Mouse (Mus musculus): ENCODE results near the gene Elmod2. TPM values are rescaled to one million over a fixed set of nuclear protein-coding genes. Genes with fewer than 3 reads are reported as not detected.

The Elmod2 gene
- total and polyA plus RNA-seq, 3 experiments = 4.8 to 138 (median 4.8) TPM

DNA sequence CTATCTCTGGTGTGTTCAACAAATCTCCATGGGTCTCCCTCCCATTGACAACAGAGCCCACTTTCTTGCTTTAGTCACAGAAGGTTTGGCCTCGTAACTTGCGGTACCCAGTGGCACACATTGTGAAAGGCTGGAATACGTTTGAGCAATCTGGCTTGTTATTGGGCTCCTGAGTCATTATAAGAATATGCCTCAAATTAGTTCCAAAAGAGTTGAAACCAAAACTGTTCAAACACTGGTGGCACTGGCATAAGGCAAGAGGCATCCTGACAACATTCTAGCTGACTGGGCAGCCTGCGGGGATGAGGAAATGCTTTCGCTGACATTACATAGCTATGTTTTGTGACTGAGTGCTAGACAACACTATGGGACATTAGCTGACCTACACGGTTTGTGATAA is 22.4 kb downstream of the Elmod2 start:
- H3K4me3 ChIP-seq (ENCODE audit: control insufficient read depth in 1 of 2, insufficient read depth in 1 of 2, low read depth in 2 of 2, low read length in 2 of 2) = no peak overlapping the region
- H3K79me2 ChIP-seq (ENCODE audit: control insufficient read depth, insufficient read depth, low read length, poor library complexity) = no peaks in the 10 kb centered on the region
- no peak for DNase-seq (ENCODE audit: low read depth, low spot score)
- H3K27me3 ChIP-seq (ENCODE audit: control insufficient read depth in 1 of 2, insufficient read depth in 2 of 2, low read length in 2 of 2) = no peaks in the 10 kb centered on the region
- no peak for TF ChIP-seq ETS1 (IDR thresholded peaks at IDR 0.05; ENCODE audit: low read depth, low read length)
- no peak for TF ChIP-seq POLR2A (IDR thresholded peaks at IDR 0.05; ENCODE audit: control insufficient read depth in 1 of 2, insufficient read depth in 1 of 2, low read depth in 1 of 2, low read length in 2 of 2, poor library complexity in 1 of 2)
- TF ChIP-seq SMC3 (IDR thresholded peaks at IDR 0.05; ENCODE audit: low read depth, low read length) = no peak
- no peak for TF ChIP-seq GABPA (IDR thresholded peaks at IDR 0.05; ENCODE audit: low read depth, low read length)
- no peak for TF ChIP-seq USF1 (IDR thresholded peaks at IDR 0.05; ENCODE audit: low read depth, low read length)
- no peak for TF ChIP-seq TAL1 (IDR thresholded peaks at IDR 0.05; ENCODE audit: low read length)
- no peak for TF ChIP-seq NELFE (IDR thresholded peaks at IDR 0.05; ENCODE audit: low read depth, low read length)
- no peak for TF ChIP-seq MAX (IDR thresholded peaks at IDR 0.05; ENCODE audit: low read length)
- no peak for TF ChIP-seq MEF2A (IDR thresholded peaks at IDR 0.05; ENCODE audit: extremely low read depth, insufficient replicate concordance, low read depth, low read length, poor library complexity, severe bottlenecking)
- no peak for TF ChIP-seq ZMIZ1 (IDR thresholded peaks at IDR 0.05; ENCODE audit: low read depth, low read length)
- no peaks in the 10 kb centered on the region for H3K4me1 ChIP-seq (ENCODE audit: control insufficient read depth in 1 of 2, insufficient read depth in 2 of 2, low read length in 2 of 2)
- H3K27ac ChIP-seq (ENCODE audit: control insufficient read depth, low read depth, low read length) = no peak overlapping the region
- no peaks in the 10 kb centered on the region for H3K36me3 ChIP-seq (ENCODE audit: control insufficient read depth in 1 of 2, insufficient read depth in 2 of 2, low read length in 2 of 2)
- H3K9me3 ChIP-seq (replicated peaks; ENCODE audit: insufficient read depth, low read length) = no peaks in the 10 kb centered on the region
- H3K9ac ChIP-seq (ENCODE audit: control insufficient read depth, low read depth, low read length, poor library complexity, severe bottlenecking) = no peak overlapping the region

DNA sequence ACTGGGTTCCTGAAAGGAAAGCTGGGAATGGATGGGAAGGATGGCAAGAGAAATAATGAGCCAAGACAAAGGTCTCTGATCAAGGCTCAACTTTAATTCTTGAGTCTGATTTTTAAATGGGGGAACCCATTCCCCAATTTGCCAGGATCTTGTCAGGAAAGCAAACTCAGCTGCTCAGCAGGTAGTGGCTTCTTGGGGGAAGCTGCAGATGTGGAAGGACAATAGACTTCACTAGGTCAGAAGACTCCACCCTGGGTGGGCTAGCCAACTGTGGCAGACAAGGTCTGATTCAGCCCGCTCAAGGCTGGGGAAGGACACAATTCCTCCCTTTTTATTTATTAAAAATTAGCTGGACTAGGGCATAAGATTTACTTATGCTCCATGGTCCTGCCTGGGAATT is 27.3 kb downstream of the Elmod2 start:
- no peaks in the 10 kb centered on the region for H3K79me2 ChIP-seq (ENCODE audit: control insufficient read depth, insufficient read depth, low read length, poor library complexity)
- H3K27me3 ChIP-seq (ENCODE audit: control insufficient read depth in 1 of 2, insufficient read depth in 2 of 2, low read length in 2 of 2) = no peaks in the 10 kb centered on the region
- no peak overlapping the region for H3K9ac ChIP-seq (ENCODE audit: control insufficient read depth, low read depth, low read length, poor library complexity, severe bottlenecking)
- H3K36me3 ChIP-seq (ENCODE audit: control insufficient read depth in 1 of 2, insufficient read depth in 2 of 2, low read length in 2 of 2) = no peaks in the 10 kb centered on the region
- no peak for DNase-seq (ENCODE audit: low read depth, low spot score)
- no peak overlapping the region for H3K27ac ChIP-seq (ENCODE audit: control insufficient read depth, low read depth, low read length)
- H3K9me3 ChIP-seq (replicated peaks; ENCODE audit: insufficient read depth, low read length) = no peaks in the 10 kb centered on the region
- TF ChIP-seq POLR2A (IDR thresholded peaks at IDR 0.05; ENCODE audit: control insufficient read depth in 1 of 2, insufficient read depth in 1 of 2, low read depth in 1 of 2, low read length in 2 of 2, poor library complexity in 1 of 2) (no peak), RCOR1 (IDR thresholded peaks at IDR 0.05; ENCODE audit: low read depth, low read length) (no peak), NRF1 (IDR thresholded peaks at IDR 0.05; ENCODE audit: insufficient read depth, low read depth, low read length, poor library complexity, severe bottlenecking) (no peak), ZNF384 (IDR thresholded peaks at IDR 0.05; ENCODE audit: low read depth, low read length) (no peak), EP300 (IDR thresholded peaks at IDR 0.05; ENCODE audit: low read depth in 1 of 2, low read length in 2 of 2) (no peak), HCFC1 (IDR thresholded peaks at IDR 0.05; ENCODE audit: low read depth, low read length) (no peak), MXI1 (IDR thresholded peaks at IDR 0.05; ENCODE audit: low read depth, low read length) (no peak), SIN3A (IDR thresholded peaks at IDR 0.05; ENCODE audit: low read length) (no peak), ETS1 (IDR thresholded peaks at IDR 0.05; ENCODE audit: low read depth, low read length) (no peak), RAD21 (IDR thresholded peaks at IDR 0.05; ENCODE audit: low read depth, low read length) (no peak), CTCF (IDR thresholded peaks at IDR 0.05 in 2 of 3, conservative IDR thresholded peaks at IDR 0.05 in 1 of 3; ENCODE audit: control insufficient read depth in 1 of 3, insufficient read depth in 1 of 3, low read depth in 2 of 3, low read length in 3 of 3, poor library complexity in 1 of 3, severe bottlenecking in 1 of 3) (no peak), CHD2 (IDR thresholded peaks at IDR 0.05; ENCODE audit: low read length) (no peak), USF2 (IDR thresholded peaks at IDR 0.05; ENCODE audit: borderline replicate concordance in 1 of 2, insufficient read depth in 1 of 2, low read depth in 1 of 2, low read length in 2 of 2) (no peak), GABPA (IDR thresholded peaks at IDR 0.05; ENCODE audit: low read depth, low read length) (no peak)
- no peaks in the 10 kb centered on the region for H3K4me1 ChIP-seq (ENCODE audit: control insufficient read depth in 1 of 2, insufficient read depth in 2 of 2, low read length in 2 of 2)
- no peak overlapping the region for H3K4me3 ChIP-seq (ENCODE audit: control insufficient read depth in 1 of 2, insufficient read depth in 1 of 2, low read depth in 2 of 2, low read length in 2 of 2)

Data from MEL (cell line).